ENCODE assay signal across 8 mouse cellular contexts in the genomic region with DNA sequence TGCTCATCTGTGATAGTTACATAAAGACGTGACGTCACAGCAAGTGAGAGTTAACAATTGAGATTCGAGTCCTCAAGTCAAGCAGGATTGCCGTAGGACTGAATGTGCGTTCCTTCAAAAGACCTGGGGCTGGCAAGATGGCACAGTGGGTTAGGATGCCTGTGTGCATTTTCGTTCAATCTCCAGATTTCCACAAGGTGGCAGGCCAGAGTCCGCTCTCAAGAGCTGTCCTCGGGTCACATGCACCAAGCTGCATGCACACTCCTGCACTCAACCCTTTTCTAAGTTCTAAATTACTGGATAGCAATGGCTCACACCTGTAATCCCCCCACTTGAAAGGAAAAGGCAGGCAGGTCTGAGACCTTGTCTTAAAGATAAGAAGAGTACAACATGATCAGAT. TPM values are rescaled to one million over a fixed set of nuclear protein-coding genes. Genes with fewer than 3 reads are reported as not detected.
DNase-seq lines count a peak whose midpoint lies in the region; ATAC-seq and TF ChIP-seq lines count a peak whose summit lies in the region.

No protein-coding gene starts in this region.

- no peaks in the 10 kb centered on the region for H3K27me3 ChIP-seq in midbrain, embryonic 10.5 days (ENCODE audit: low read depth, poor library complexity, severe bottlenecking)
- H3K27me3 ChIP-seq in midbrain, embryonic 16.5 days (ENCODE audit: control insufficient read depth, insufficient read depth, low read depth, low read length) = no peaks in the 10 kb centered on the region
- H3K27me3 ChIP-seq in embryonic facial prominence, embryonic 11.5 days (ENCODE audit: control insufficient read depth, insufficient read depth, low read length) = no peaks in the 10 kb centered on the region

- no peak for ATAC-seq in midbrain, embryonic 16.5 days
- ATAC-seq in embryonic facial prominence, embryonic 11.5 days (replicated peaks; ENCODE audit: insufficient number of reproducible peaks, low FRiP score, low TSS enrichment, low read depth) = peak; percentile 25; the same call in 1 of the 2 replicates

- 60% methylated on average over 8 of the region's 8 CpGs for WGBS in midbrain, embryonic 10.5 days
- WGBS in midbrain, embryonic 16.5 days = 51% methylated on average over 8 of the region's 8 CpGs
- 57% methylated on average over 8 of the region's 8 CpGs for WGBS in embryonic facial prominence, embryonic 11.5 days
- WGBS in olfactory bulb, adult 2 months = 52% methylated on average over 8 of the region's 8 CpGs

- H3K4me3 ChIP-seq in midbrain, embryonic 10.5 days = no peak overlapping the region
- H3K4me3 ChIP-seq in midbrain, embryonic 16.5 days (ENCODE audit: low read depth, low read length) = no peak overlapping the region
- no peak overlapping the region for H3K4me3 ChIP-seq in embryonic facial prominence, embryonic 11.5 days (ENCODE audit: low read depth, low read length)
- H3K4me3 ChIP-seq in olfactory bulb, adult 2 months (ENCODE audit: insufficient read depth, low read depth, low read length) = no peak overlapping the region

- peaks cover 2% of the 10 kb centered on the region for H3K4me1 ChIP-seq in midbrain, embryonic 10.5 days
- no peaks in the 10 kb centered on the region for H3K4me1 ChIP-seq in midbrain, embryonic 16.5 days (ENCODE audit: control insufficient read depth, insufficient read depth, low read length)
- no peaks in the 10 kb centered on the region for H3K4me1 ChIP-seq in embryonic facial prominence, embryonic 11.5 days (ENCODE audit: control insufficient read depth, insufficient read depth, low read length)
- H3K4me1 ChIP-seq in olfactory bulb, adult 2 months (ENCODE audit: control insufficient read depth, insufficient read depth, low read length) = no peaks in the 10 kb centered on the region

- peaks cover 68% of the 10 kb centered on the region for H3K36me3 ChIP-seq in midbrain, embryonic 10.5 days
- peaks cover 25% of the 10 kb centered on the region for H3K36me3 ChIP-seq in midbrain, embryonic 16.5 days (ENCODE audit: control insufficient read depth, insufficient read depth, low read length)
- peaks cover 25% of the 10 kb centered on the region for H3K36me3 ChIP-seq in embryonic facial prominence, embryonic 11.5 days (replicated peaks; ENCODE audit: control insufficient read depth, insufficient read depth, low read depth, low read length)

- TF ChIP-seq POLR2A in olfactory bulb, adult 2 months (IDR thresholded peaks at IDR 0.05; ENCODE audit: insufficient read depth, low read depth, low read length) = no peak

- TF ChIP-seq CTCF in olfactory bulb, adult 2 months (IDR thresholded peaks at IDR 0.05; ENCODE audit: insufficient read depth, low read depth, low read length) = 0 out of 2 replicates have a peak, but pooled peaks have one; percentile 29

- peak; percentile 35 to 39 for DNase-seq in cerebellum, postnatal 36 days
- no peak for DNase-seq in cerebellum, adult 9-11 months
- DNase-seq in midbrain, embryonic 10.5 days (ENCODE audit: low spot score) = peak; percentile 45
- DNase-seq in embryonic facial prominence, embryonic 11.5 days (ENCODE audit: low spot score) = peak; percentile 64
- peak; percentile 71 for DNase-seq in kidney, postnatal 14 days
- DNase-seq in heart, adult 18-20 months = no peak

- H3K9ac ChIP-seq in midbrain, embryonic 16.5 days (ENCODE audit: low read depth, low read length) = no peak overlapping the region
- no peak overlapping the region for H3K9ac ChIP-seq in embryonic facial prominence, embryonic 11.5 days (replicated peaks; ENCODE audit: low read length)

- no peaks in the 10 kb centered on the region; the same call in 1 of the 2 replicates for H3K9me3 ChIP-seq in midbrain, embryonic 10.5 days (replicated peaks)
- H3K9me3 ChIP-seq in midbrain, embryonic 16.5 days (replicated peaks; ENCODE audit: control insufficient read depth, low read length, poor library complexity, severe bottlenecking) = no peaks in the 10 kb centered on the region
- no peaks in the 10 kb centered on the region for H3K9me3 ChIP-seq in embryonic facial prominence, embryonic 11.5 days (replicated peaks; ENCODE audit: control insufficient read depth, low read length)

- no peak overlapping the region for H3K4me2 ChIP-seq in midbrain, embryonic 16.5 days (ENCODE audit: low read length)
- no peak overlapping the region for H3K4me2 ChIP-seq in embryonic facial prominence, embryonic 11.5 days (ENCODE audit: low read depth, low read length)

- no peak overlapping the region for H3K27ac ChIP-seq in midbrain, embryonic 10.5 days (replicated peaks)
- no peak overlapping the region for H3K27ac ChIP-seq in midbrain, embryonic 16.5 days (ENCODE audit: low read length)
- H3K27ac ChIP-seq in embryonic facial prominence, embryonic 11.5 days (replicated peaks; ENCODE audit: low read depth, low read length) = no peak overlapping the region
- H3K27ac ChIP-seq in olfactory bulb, adult 2 months (ENCODE audit: insufficient read depth, low read depth, low read length) = no peak overlapping the region

RNA-seq across cellular contexts. Expression of gene Tmem200b, which starts 17.1 kb away (rescaled TPM):
- polyA plus RNA-seq in midbrain, embryonic 10.5 days (2016; fragmentation: Nextera tagmentation; extraction: Ambion mirVana) = 0.39 and 0.49 TPM in 2 replicates
- 0.18 TPM in 1 of 2 replicates, not detected in the other for polyA plus RNA-seq in midbrain, embryonic 16.5 days (2015; fragmentation: Nextera tagmentation; extraction: Ambion mirVana)
- polyA plus RNA-seq in embryonic facial prominence, embryonic 11.5 days (2014; fragmentation: Nextera tagmentation; extraction: Ambion mirVana) = 3.0 and 4.4 TPM in 2 replicates
- not detected in 2 replicates for polyA plus RNA-seq in olfactory bulb, adult 2 months (2012; ENCODE audit: insufficient read depth, insufficient read length, low replicate concordance, missing spikeins)
- 1 to 10 TPM; 5.6 to 6.7 TPM for total RNA-seq in heart, adult 18-20 months (2021)

RNA-seq across cellular contexts. Expression of gene Srsf4, which starts 31.1 kb away (rescaled TPM):
- 147 and 157 TPM in 2 replicates for polyA plus RNA-seq in midbrain, embryonic 10.5 days (2016; fragmentation: Nextera tagmentation; extraction: Ambion mirVana)
- 100 and 112 TPM in 2 replicates for polyA plus RNA-seq in midbrain, embryonic 16.5 days (2015; fragmentation: Nextera tagmentation; extraction: Ambion mirVana)
- 119 and 131 TPM in 2 replicates for polyA plus RNA-seq in embryonic facial prominence, embryonic 11.5 days (2014; fragmentation: Nextera tagmentation; extraction: Ambion mirVana)
- polyA plus RNA-seq in olfactory bulb, adult 2 months (2012; ENCODE audit: insufficient read depth, insufficient read length, low replicate concordance, missing spikeins) = not detected in 2 replicates
- 10 to 100 TPM; 31.2 to 32.9 TPM for total RNA-seq in heart, adult 18-20 months (2021)

Comparison
In these comparisons a context has a peak if more than half of its experiments do, and no peak if none do; other contexts are left out.
1. DNase-seq: peak in cerebellum, postnatal 36 days (2 of 2), midbrain, embryonic 10.5 days (single experiment), embryonic facial prominence, embryonic 11.5 days (single experiment) and kidney, postnatal 14 days (single experiment); none in cerebellum, adult 9-11 months (single experiment) and heart, adult 18-20 months (0 of 2).